Mouse (Mus musculus) right cerebral cortex, adult 2 months (tissue): Measurements from ENCODE around the gene Lonp1.
"Not testable (repeated sequence)": the region's sequence is repeated elsewhere in the genome, so short reads cannot be mapped to it uniquely, and the experiment has no call there.

Source experiments
- DNase-seq, 2 experiments: peaks; one replicate each; pipeline ENCODE4 v3.0.0; 2021 to 2022; ENCODE audit warnings: low spot score in 2 of 2

Gene Lonp1

GRCm38 (mm10) chr17:56626754-56627470, at the start of gene Lonp1:
Gene Lonp1, minus strand, starts transcription at chr17:56626887.
- DNase-seq = peak; percentile 97 to 98

- DNase-seq = no peak
Measured at GRCm38 (mm10) chr17:56673647-56674416, 47.1 kb upstream of the Lonp1 start.

- DNase-seq = peak; percentile 99
Measured at GRCm38 (mm10) chr17:56672941-56673646, 46.4 kb upstream of the Lonp1 start, which contains the start of gene Ranbp3. Gene Ranbp3, plus strand, starts transcription at chr17:56673294.

GRCm38 (mm10) chr17:56669766-56670165, 43.1 kb upstream of the Lonp1 start:
- no peak for DNase-seq

DNA sequence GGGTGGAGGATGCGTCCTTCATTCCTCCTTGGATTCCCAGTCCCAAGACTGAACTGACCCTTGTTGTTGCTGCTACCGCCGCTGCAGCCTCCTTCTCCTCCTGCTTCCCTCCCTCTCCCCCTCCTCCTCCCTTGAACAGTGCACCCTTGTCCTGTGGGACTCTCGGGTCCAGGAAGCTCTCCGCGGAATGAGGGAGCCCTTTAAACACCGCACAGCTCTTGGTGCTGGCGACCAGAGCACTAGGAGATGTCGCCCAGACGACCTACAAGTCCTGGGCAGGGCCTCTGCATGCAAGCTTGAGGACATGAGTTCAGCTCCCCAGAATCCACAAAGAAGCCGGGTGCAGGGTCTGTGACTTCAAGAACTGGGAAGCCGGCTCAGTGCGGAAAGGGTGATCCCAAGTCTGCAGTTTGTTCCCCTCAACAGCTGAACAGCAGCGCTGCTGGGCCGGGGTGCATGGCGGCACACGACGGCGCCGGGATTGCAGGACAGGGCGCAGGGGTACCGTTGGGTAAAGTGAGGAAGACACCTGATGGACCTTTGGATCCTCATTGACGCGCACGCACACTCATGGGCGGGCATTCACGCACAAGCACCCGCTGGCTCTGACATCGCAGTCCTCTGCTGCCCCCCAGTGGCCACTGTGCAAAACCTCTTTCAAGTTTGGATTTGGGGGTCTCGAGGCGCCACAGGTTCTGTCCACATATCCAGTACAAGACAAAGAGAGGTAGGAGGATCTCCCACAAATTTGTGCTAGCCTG, 41.9 kb upstream of the Lonp1 start:
- peak; percentile 81 to 90 for DNase-seq

GRCm38 (mm10) chr17:56667591-56667990, 40.9 kb upstream of the Lonp1 start:
- DNase-seq = no peak

DNA sequence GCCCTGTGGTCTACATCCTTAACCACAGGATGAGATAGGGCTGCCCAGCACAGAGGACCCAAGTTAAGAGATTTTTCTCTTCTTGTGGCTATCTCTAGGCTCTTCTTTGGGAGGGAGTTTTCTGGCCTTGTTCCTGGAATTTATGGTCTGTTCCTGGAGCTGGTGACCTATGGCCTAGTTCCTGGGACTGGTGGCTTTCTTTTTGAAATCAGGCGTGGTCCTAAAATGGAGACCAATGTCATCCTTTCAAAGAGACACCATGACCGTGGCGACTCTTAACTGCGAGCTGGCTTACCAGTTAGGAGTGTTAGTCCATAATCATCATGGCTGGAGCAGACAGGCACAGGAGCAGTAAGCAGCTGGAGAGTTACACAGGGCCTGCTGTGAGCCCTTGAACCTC, 39.7 kb upstream of the Lonp1 start:
- no peak for DNase-seq

GRCm38 (mm10) chr17:56664333-56664732, 37.6 kb upstream of the Lonp1 start:
- no peak for DNase-seq

DNA sequence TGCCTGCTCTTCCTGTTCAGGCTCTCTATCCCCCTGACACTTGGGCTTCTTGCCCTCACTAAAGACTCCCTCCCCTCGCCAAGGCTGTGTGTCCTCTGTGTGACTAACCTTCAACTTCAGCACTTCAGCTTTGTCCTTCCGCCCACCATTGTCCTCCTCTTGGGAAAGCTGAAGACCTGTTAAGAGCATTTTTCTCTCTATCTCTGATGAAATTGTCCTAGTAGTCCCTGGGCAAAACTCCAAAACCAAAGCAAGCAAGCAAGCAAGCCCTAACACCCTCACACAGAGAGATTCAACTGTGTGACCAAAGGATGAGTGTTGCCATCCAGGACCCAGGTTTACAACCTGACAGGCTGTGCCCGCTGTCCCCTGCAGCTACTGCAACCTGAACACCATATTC, 37.0 kb upstream of the Lonp1 start:
- DNase-seq = no peak

GRCm38 (mm10) chr17:56656171-56656570, 29.5 kb upstream of the Lonp1 start:
- no peak for DNase-seq

DNA sequence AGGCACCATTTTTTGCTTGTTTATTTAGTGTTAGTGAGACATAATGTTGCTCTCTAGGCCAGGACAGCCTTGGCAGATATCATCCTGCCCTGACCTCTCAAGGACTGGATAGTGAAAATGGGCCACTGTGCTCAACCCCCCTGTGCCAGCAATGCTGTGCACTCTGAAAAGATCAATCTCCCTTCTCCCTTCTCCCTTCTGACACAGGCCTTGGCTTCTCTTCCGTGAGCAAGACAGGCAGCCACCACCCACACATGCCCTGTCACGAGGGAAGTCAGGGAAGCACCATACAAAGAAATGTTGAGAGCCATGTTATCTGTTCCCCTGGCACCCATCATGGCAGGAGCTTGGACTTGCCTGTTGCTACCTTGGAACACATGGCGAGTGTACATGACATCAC, 28.6 kb upstream of the Lonp1 start:
- DNase-seq = no peak

- no peak for DNase-seq
Measured at GRCm38 (mm10) chr17:56654771-56655170, 28.1 kb upstream of the Lonp1 start.

DNA sequence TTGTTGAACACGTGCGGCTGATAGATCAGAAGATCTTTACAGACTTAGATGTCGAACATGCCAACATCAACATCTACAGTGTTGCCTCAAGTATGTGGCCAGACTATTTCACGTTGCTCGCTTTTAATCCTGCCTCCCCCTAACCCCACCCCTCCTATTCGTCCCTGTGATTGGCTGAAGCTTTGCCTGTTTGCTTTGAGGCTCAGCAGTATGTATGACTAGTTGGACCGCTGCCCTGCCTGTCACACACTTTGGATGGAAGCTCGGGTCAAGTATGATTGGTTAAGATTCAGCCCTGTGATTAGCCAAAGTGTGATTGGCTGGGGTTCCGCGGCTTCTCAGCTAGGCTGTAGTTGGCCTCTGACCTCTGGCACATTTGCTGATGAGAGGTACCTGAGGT, 25.1 kb upstream of the Lonp1 start:
- no peak for DNase-seq

- DNase-seq = no peak
Measured at GRCm38 (mm10) chr17:56647546-56647945, 20.9 kb upstream of the Lonp1 start.

DNA sequence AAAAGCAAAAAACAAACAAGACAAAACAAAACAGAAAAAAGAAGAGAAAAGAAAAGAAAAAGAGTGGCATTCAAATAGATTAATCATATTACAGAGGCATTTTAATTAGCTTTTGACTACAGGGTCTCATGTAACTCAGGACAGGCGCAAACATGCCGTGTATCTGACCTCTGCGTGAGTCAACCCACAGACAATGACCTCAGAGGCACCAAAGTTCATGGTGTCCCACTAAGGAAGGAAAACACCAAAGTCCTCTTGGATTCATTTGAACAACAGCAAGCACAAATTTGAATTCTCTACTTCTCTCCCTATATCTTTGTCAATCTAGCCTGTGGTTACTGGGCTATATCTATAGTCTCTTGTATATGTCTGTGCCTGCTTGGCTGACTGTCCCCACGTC, 16.6 kb upstream of the Lonp1 start:
- no peak for DNase-seq

- DNase-seq = no peak
Measured at GRCm38 (mm10) chr17:56634023-56634422, 7.3 kb upstream of the Lonp1 start.

- no peak for DNase-seq
Measured at GRCm38 (mm10) chr17:56631807-56632206, 5.1 kb upstream of the Lonp1 start.

DNA sequence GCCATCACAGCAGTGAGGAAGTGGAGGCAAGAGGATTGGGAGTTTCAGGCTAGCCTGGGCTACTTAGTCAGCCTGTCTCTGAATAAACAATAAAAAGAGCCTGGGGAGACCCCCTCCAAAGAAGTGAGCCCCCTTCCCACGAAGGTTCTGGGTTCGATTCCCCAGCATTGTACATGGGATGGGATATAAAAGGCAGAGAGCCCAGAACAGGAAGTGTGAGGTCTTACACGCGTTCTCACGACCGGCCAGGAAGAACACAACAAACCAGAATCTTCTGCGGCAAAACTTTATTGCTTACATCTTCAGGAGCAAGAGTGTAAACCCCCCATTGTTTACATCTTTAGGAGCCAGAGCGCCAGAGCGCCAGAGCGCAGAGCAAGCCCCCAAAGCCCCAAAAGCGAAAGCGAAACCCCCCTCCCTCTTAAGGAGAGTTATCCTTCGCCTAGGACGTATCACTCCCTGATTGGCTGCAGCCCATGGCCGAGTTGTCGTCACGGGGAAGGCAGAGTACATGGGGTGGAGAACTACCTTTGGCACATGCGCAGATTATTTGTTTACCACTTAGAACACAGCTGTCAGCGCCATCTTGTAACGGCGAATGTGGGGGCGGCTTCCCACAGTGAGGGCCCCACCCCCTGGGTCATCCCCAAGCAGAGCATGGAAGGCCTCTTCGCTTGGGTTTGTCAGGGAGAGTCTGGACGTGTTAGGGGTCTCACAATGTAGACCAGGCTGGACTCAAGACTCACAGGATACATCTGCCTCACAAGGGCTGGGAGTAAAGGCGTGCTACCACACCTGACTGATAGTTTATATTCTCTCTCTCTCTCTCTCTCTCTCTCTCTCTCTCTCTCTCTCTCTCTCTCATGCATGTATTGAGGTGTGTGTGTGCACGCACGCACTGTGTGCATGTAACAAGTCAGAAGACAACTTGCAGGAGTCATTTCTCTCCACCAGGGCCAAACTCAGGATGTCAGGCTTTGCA, 3.4 kb upstream of the Lonp1 start:
- DNase-seq = not testable (repeated sequence)

- no peak for DNase-seq
Measured at GRCm38 (mm10) chr17:56627530-56628277, 1.0 kb upstream of the Lonp1 start, which contains the start of gene Catsperd. Gene Catsperd, plus strand, starts transcription at chr17:56628143.

DNA sequence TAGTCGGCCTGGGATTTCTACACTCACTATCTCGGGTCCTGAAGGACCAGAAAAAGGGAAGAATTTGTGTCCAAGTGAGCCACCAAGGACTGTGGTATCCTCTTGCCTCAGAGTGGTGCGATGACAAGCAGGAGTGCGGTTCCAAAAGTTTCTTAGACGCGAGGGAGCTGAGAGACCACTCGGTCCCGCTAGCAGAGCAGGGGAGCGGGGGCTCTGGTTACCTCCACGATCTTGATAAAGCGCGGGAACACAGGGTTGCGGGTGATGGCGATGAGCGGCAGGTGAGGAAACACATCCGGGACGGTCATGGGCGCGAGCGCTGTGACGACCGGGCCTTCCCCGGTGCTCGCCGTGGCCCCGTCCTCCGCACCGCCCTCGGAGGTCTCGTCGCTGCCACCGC, 427 bp downstream of the Lonp1 start:
- DNase-seq = no peak
